Mouse (Mus musculus): ENCODE data around the gene Gm13271.
"Not testable (repeated sequence)": the region's sequence is repeated elsewhere in the genome, so short reads cannot be mapped to it uniquely, and the experiment has no call there.

The Gm13271 gene

GRCm38 (mm10) chr4:88759610-88760268 is 5.1 kb downstream of the Gm13271 start, which contains the start of gene Gm13283:
Gm13283 (plus strand) TSS chr4:88760119.
- peaks cover 22% of the 10 kb centered on the region for H3K27me3 ChIP-seq (ENCODE audit: insufficient read depth, low read length)
- H3K36me3 ChIP-seq (ENCODE audit: insufficient read depth, low read length); H3K4me1 ChIP-seq (replicated peaks; ENCODE audit: low read depth, low read length); H3K9me3 ChIP-seq (ENCODE audit: low read length); H3K4me3 ChIP-seq (replicated peaks; ENCODE audit: low read length): not testable (repeated sequence)

GRCm38 (mm10) chr4:88760431-88760830 is 5.8 kb downstream of the Gm13271 start:
- H3K4me3 ChIP-seq (replicated peaks; ENCODE audit: low read length); H3K4me1 ChIP-seq (replicated peaks; ENCODE audit: low read depth, low read length): not testable (repeated sequence)

GRCm38 (mm10) chr4:88761776-88762175 is 7.1 kb downstream of the Gm13271 start:
- not testable (repeated sequence) for H3K9me3 ChIP-seq (ENCODE audit: low read length); H3K4me3 ChIP-seq (replicated peaks; ENCODE audit: low read length); H3K27me3 ChIP-seq (ENCODE audit: insufficient read depth, low read length)

More at GRCm38 (mm10) chr4:88760431-88760830, 5.8 kb downstream of the Gm13271 start:
- peaks cover 19% of the 10 kb centered on the region for H3K27me3 ChIP-seq (ENCODE audit: insufficient read depth, low read length)
- not testable (repeated sequence) for H3K9me3 ChIP-seq (ENCODE audit: low read length); H3K36me3 ChIP-seq (ENCODE audit: insufficient read depth, low read length)

GRCm38 (mm10) chr4:88762341-88762740 is 7.7 kb downstream of the Gm13271 start:
- H3K36me3 ChIP-seq (ENCODE audit: insufficient read depth, low read length); H3K4me1 ChIP-seq (replicated peaks; ENCODE audit: low read depth, low read length); H3K27me3 ChIP-seq (ENCODE audit: insufficient read depth, low read length); H3K9me3 ChIP-seq (ENCODE audit: low read length); H3K4me3 ChIP-seq (replicated peaks; ENCODE audit: low read length): not testable (repeated sequence)

More at GRCm38 (mm10) chr4:88761776-88762175, 7.1 kb downstream of the Gm13271 start:
- not testable (repeated sequence) for H3K4me1 ChIP-seq (replicated peaks; ENCODE audit: low read depth, low read length); H3K36me3 ChIP-seq (ENCODE audit: insufficient read depth, low read length)

DNA sequence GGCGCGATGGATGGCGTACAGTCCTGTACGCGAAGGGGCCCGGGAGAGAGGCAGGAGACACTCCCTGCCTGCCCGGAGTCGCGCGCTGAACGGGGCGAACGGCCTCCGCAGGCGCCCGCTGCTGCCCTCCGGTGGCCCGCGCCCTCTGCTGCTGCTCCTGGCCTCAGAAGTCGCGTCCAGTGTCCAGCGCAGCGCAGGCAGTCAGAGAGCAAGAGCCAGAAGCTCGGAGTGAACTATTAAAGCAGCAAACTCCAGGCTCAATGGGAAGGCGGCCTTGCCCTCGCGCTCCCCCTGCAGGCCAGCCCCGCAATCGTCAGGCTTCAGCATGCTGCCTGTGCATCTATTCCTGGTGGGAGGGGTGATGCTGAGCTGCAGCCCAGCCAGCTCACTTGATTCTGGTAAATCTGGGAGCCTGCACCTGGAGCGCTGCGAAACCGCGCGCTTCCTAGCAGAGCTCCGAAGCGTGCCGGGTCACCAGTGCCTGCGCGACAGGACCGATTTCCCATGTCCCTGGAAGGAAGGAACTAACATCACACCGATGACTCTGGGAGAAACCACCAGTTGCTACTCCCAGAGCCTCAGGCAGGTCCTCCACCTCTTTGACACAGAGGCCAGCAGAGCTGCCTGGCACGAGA is 8.8 kb downstream of the Gm13271 start:
- H3K4me1 ChIP-seq (replicated peaks; ENCODE audit: low read depth, low read length); H3K4me3 ChIP-seq (replicated peaks; ENCODE audit: low read length); H3K9me3 ChIP-seq (ENCODE audit: low read length); H3K36me3 ChIP-seq (ENCODE audit: insufficient read depth, low read length); H3K27me3 ChIP-seq (ENCODE audit: insufficient read depth, low read length): not testable (repeated sequence)

GRCm38 (mm10) chr4:88773534-88773933 is 18.9 kb downstream of the Gm13271 start, which contains the start of gene Gm13290:
Gm13290 (plus strand) TSS chr4:88773834.
- not testable (repeated sequence) for H3K9me3 ChIP-seq (ENCODE audit: low read length); H3K4me1 ChIP-seq (replicated peaks; ENCODE audit: low read depth, low read length); H3K36me3 ChIP-seq (ENCODE audit: insufficient read depth, low read length); H3K4me3 ChIP-seq (replicated peaks; ENCODE audit: low read length); H3K27me3 ChIP-seq (ENCODE audit: insufficient read depth, low read length)

DNA sequence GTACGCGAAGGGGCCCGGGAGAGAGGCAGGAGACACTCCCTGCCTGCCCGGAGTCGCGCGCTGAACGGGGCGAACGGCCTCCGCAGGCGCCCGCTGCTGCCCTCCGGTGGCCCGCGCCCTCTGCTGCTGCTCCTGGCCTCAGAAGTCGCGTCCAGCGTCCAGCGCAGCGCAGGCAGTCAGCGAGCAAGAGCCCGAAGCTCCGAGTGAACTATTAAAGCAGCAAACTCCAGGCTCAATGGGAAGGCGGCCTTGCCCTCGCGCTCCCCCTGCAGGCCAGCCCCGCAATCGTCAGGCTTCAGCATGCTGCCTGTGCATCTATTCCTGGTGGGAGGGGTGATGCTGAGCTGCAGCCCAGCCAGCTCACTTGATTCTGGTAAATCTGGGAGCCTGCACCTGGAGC is 22.0 kb downstream of the Gm13271 start, which contains the start of gene Gm13289:
Gene Gm13289, plus strand, starts transcription at position 301 of the 400 bp plus-strand sequence.
- not testable (repeated sequence) for H3K36me3 ChIP-seq (ENCODE audit: insufficient read depth, low read length); H3K9me3 ChIP-seq (ENCODE audit: low read length); H3K4me3 ChIP-seq (replicated peaks; ENCODE audit: low read length); H3K4me1 ChIP-seq (replicated peaks; ENCODE audit: low read depth, low read length); H3K27me3 ChIP-seq (ENCODE audit: insufficient read depth, low read length)

GRCm38 (mm10) chr4:88779550-88779949 is 24.9 kb downstream of the Gm13271 start, which contains the start of gene Gm13272:
Gm13272 (plus strand) TSS chr4:88779850.
- H3K36me3 ChIP-seq (ENCODE audit: insufficient read depth, low read length); H3K4me3 ChIP-seq (replicated peaks; ENCODE audit: low read length); H3K9me3 ChIP-seq (ENCODE audit: low read length); H3K27me3 ChIP-seq (ENCODE audit: insufficient read depth, low read length); H3K4me1 ChIP-seq (replicated peaks; ENCODE audit: low read depth, low read length): not testable (repeated sequence)

DNA sequence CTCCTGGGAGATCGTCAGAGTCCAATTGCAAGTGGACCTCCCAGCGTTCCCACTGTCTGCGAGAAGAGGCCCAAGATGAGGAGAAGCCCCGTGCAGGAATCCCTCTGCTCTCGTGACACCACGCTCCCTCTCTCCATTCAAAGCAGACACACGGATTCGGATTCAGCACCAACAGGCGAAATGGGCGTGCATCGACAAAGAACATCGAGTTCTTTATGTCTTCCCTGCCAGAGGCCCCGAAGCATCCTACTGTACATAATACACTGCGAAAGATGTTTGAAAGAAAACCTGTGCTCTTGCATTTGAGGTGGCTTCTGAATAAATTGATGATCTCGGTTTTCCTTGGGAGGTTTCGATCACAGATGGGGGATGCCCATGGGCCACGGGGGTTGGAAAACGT is 25.7 kb downstream of the Gm13271 start:
- not testable (repeated sequence) for H3K36me3 ChIP-seq (ENCODE audit: insufficient read depth, low read length); H3K4me1 ChIP-seq (replicated peaks; ENCODE audit: low read depth, low read length); H3K27me3 ChIP-seq (ENCODE audit: insufficient read depth, low read length); H3K9me3 ChIP-seq (ENCODE audit: low read length); H3K4me3 ChIP-seq (replicated peaks; ENCODE audit: low read length)

DNA sequence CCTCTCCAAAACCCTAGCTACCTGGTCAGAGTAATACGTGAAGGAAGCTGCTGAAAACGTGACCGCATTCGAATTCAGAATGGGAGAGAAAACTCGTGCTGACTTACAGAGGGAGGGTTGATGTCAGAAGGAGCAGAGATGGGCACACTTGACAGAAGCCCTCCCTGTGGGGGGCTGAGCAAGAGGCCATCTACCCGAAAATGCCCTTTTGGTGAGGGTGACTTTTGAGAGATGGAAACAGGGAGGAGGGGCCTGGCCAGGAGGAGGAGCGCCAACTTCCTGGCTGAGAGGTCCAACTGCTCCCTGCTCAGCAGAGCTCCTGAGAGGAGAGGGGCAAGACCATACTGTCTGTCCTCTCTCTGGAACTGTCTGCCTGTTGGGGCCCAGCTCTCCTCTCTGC is 27.2 kb downstream of the Gm13271 start, which contains the start of gene Ifnz:
Gene Ifnz, plus strand, starts transcription at position 301 of the 400 bp plus-strand sequence.
- not testable (repeated sequence) for H3K9me3 ChIP-seq (ENCODE audit: low read length); H3K36me3 ChIP-seq (ENCODE audit: insufficient read depth, low read length); H3K4me3 ChIP-seq (replicated peaks; ENCODE audit: low read length)

DNA sequence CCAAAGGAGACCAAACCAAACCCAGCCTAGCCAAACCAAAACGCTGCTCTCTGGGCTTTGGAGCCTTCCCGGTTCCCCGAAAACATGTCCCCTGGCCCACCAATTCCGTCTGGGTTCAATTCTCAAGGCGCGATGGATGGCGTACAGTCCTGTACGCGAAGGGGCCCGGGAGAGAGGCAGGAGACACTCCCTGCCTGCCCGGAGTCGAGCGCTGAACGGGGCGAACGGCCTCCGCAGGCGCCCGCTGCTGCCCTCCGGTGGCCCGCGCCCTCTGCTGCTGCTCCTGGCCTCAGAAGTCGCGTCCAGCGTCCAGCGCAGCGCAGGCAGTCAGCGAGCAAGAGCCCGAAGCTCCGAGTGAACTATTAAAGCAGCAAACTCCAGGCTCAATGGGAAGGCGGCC is 27.7 kb downstream of the Gm13271 start:
- H3K4me3 ChIP-seq (replicated peaks; ENCODE audit: low read length); H3K36me3 ChIP-seq (ENCODE audit: insufficient read depth, low read length); H3K4me1 ChIP-seq (replicated peaks; ENCODE audit: low read depth, low read length); H3K27me3 ChIP-seq (ENCODE audit: insufficient read depth, low read length); H3K9me3 ChIP-seq (ENCODE audit: low read length): not testable (repeated sequence)

More for the DNA sequence above, 27.2 kb downstream of the Gm13271 start, which contains the start of gene Ifnz:
- not testable (repeated sequence) for H3K4me1 ChIP-seq (replicated peaks; ENCODE audit: low read depth, low read length); H3K27me3 ChIP-seq (ENCODE audit: insufficient read depth, low read length)

DNA sequence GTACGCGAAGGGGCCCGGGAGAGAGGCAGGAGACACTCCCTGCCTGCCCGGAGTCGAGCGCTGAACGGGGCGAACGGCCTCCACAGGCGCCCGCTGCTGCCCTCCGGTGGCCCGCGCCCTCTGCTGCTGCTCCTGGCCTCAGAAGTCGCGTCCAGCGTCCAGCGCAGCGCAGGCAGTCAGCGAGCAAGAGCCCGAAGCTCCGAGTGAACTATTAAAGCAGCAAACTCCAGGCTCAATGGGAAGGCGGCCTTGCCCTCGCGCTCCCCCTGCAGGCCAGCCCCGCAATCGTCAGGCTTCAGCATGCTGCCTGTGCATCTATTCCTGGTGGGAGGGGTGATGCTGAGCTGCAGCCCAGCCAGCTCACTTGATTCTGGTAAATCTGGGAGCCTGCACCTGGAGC is 30.7 kb downstream of the Gm13271 start, which contains the start of gene Gm13276:
Gene Gm13276, plus strand, starts transcription at position 301 of the 400 bp plus-strand sequence.
- H3K27me3 ChIP-seq (ENCODE audit: insufficient read depth, low read length); H3K9me3 ChIP-seq (ENCODE audit: low read length); H3K36me3 ChIP-seq (ENCODE audit: insufficient read depth, low read length); H3K4me3 ChIP-seq (replicated peaks; ENCODE audit: low read length); H3K4me1 ChIP-seq (replicated peaks; ENCODE audit: low read depth, low read length): not testable (repeated sequence)

- not testable (repeated sequence) for H3K4me3 ChIP-seq (replicated peaks; ENCODE audit: low read length); H3K9me3 ChIP-seq (ENCODE audit: low read length); H3K36me3 ChIP-seq (ENCODE audit: insufficient read depth, low read length); H3K27me3 ChIP-seq (ENCODE audit: insufficient read depth, low read length); H3K4me1 ChIP-seq (replicated peaks; ENCODE audit: low read depth, low read length)
Observed at GRCm38 (mm10) chr4:88788402-88788801, 33.7 kb downstream of the Gm13271 start, which contains the start of gene Gm13277. Gm13277 (plus strand) TSS chr4:88788632.

DNA sequence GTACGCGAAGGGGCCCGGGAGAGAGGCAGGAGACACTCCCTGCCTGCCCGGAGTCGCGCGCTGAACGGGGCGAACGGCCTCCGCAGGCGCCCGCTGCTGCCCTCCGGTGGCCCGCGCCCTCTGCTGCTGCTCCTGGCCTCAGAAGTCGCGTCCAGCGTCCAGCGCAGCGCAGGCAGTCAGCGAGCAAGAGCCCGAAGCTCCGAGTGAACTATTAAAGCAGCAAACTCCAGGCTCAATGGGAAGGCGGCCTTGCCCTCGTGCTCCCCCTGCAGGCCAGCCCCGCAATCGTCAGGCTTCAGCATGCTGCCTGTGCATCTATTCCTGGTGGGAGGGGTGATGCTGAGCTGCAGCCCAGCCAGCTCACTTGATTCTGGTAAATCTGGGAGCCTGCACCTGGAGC is 36.6 kb downstream of the Gm13271 start, which contains the start of gene Gm13278:
Gene Gm13278, plus strand, starts transcription at position 301 of the 400 bp plus-strand sequence.
- not testable (repeated sequence) for H3K4me3 ChIP-seq (replicated peaks; ENCODE audit: low read length); H3K4me1 ChIP-seq (replicated peaks; ENCODE audit: low read depth, low read length); H3K9me3 ChIP-seq (ENCODE audit: low read length); H3K27me3 ChIP-seq (ENCODE audit: insufficient read depth, low read length); H3K36me3 ChIP-seq (ENCODE audit: insufficient read depth, low read length)

Measured in E14TG2a.4 (cell line).